Mouse (Mus musculus): ENCODE results near the gene Plekhg6.

Gene Plekhg6

DNA sequence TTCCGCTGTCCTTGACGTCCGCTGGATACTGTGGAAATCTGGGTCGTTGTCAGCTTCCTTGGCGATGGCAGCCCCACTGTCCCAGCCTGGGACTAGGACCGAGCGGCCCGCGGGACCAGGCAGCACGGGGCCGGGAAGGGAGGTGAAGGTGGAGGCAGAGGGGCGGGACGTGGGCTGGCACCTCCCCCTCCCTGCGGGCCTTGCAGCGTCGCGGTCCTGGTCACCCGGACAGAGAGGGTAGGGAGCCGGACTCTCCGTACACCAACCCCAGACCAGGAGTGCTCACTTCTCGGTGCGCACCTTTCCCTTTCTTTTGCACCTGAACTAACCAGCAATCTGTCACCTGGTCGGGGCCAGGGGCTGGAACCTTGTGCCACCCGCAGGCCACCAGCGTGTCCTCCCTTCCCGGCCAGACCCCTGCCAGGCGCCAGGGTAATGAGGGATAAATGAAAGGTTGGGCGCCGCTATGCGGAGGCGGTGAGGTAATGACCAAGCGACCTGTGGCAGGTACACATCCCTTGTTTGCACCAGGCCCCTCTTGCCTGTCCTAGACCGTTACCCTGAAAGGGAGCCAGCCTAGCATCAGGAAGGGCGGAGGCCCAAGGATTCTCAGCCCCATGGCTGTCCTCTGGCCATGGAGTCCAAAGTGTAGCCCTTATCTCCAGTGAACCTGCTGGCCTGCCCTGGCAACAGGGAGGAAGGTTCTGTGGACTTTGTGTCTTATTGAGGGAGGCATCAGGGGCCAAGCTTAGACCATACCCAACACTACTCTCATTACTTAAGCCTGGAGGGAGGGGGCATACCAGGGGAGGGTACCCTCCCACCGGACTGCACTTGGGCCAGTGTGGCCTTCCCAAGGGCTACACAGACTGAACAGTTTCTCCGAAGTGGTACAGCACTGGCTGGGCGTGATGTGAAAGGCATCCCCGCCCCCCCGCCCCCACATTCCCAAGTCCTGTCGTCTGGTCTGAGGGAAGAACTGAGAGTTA, at the start of gene Plekhg6:
Gene Plekhg6 (minus strand): TSS at position 422 of the 989 bp plus-strand sequence.
- no peak for DNase-seq (ENCODE audit: low spot score in 2 of 2)

DNA sequence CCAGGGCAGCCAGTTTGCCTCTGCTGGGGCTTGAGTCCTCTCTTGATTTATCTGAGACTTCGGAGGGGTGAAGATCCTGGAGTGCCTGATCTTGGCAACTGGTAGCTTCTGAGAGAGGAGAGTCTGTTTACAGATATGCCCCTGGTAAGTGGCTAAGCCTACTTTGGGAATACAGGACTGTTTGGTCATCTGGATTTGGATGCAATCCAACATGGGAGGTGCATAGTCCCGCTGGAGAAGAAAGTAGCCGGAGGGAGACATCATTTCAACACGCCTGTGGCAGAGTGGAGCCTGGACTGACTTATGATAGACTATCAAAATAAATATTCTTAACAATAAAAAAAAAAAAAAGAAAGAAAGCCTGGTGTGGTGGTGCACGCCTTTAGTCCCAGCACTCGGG, 49.1 kb upstream of the Plekhg6 start:
- DNase-seq (ENCODE audit: low spot score in 2 of 2) = no peak

DNA sequence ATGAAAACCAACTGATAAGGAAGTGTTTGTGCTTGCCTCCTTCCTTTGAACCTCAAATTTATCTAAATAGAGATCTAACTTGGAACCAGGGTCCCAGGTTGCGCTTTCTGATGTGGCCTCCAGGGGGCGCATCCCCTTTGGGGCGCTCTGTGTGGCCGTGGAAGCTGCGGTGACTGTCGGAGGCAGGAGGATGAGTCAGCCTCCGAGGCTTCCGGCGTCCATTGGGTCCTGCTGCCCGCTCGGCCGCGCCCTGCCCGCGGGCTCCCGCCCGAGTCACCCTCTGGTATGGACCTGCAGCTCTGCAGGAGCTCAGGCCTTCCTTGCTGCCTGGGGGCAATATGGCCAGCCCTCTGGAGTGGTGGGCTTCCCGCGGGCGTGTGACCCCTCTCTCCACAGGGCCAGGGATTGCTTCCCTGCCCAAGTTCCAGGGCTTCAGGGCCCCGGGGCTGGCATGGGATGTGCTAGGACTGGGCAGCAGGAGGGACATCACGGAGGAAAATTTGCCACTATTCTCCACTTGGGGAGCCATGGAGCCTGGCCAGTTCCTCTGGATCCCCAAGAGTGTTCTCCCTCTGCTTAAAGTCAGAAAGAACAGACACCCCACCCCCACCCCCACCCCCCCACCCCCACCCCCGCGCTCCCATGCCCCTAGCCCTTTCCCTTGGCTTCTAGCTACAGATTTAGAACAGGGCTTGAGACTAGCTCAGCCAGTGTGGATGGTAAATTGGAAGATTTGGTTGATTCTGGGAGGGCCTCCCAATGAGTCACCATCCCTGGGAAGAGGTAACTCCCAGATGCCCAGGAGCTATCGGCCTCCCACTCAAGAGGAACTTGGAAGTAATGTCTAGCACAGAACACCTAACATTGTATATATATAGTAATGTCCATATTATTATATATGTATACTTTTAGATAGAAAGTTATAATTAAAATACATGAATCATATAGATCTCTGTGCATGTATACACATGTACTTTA, 46.1 kb upstream of the Plekhg6 start:
- peak; percentile 72 to 78 for DNase-seq (ENCODE audit: low spot score in 2 of 2)

DNA sequence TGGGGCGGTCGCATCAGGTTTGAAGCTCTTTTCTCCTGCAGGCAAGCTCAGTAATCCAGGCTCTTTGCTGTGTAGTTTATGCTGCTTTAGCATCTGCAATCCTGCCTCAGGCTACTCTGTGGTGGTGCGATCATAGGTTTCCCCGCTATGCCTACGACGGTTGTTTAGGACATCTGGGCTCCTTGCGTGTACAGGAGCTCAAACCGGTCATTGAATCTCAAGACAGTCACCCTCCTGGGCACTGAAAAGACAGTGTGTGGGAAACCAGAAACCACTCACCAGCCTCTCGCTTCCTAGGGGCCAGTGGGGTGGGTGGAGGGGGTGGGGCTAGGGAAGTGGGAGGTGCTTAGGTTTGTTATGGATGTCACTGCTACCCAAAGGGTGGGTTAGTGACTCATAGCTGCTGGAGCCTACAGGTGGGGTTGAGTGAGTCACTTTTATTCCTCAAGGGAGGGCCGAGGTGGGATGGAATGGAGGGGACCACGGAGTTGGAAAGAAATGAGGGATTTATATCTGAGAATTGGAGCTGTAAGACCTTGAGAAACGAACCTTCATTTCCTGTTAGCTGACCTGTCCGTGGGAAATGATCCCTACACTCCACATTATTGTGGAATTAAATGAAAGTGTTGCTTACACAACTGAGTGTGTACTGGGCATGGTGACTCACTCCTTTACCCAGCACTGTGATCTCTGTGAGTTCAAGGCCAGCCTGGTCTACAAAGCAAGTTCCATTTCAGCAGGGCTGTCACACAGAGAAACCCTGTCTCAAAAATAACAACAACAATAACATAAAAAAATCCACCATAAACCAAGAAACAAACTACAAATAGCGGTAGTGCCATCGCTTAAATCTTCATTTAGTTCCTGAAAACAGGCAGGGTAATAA, 44.9 kb upstream of the Plekhg6 start:
- no peak for DNase-seq (ENCODE audit: low spot score in 2 of 2)

DNA sequence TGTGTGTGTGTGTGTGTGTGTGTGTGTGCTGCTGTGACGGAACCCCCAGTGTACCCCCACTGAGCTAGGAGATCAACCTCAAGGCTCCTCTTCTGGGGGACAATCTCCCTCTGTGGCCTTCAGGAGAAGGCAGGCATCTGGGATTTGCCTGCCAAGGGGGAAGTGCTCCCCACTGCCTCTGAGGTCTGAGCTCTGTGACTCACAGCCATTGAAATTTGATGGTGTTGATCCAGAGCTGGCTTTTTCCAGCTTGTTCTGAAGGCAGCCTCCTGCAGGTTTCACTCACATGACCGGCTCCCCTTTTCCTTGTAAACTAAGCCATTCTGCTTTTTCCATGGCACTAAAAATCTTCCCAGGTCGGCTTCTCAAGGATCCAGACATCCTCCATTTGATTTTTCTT, 43.6 kb upstream of the Plekhg6 start:
- DNase-seq (ENCODE audit: low spot score in 2 of 2) = no peak

DNA sequence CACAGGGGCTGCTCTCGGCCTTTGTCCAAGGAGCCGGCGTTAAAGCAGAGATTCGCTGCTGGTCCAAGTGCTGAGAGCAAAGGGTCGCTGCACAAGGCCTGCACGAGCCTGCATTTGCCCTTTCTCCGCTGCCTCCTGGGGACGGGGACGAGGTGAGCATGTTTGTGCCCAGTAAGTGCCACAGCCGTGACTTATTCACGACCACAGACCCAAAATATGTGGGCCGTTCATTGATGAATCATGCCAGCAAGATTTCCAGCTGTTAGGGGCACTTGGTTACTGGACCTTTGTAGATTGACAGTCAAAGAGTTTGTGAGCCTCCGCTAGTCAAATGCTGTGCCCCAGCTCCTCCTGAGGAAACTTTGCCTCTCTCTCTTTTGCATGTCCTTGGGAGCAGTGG, 42.9 kb upstream of the Plekhg6 start:
- DNase-seq (ENCODE audit: low spot score in 2 of 2) = no peak

DNA sequence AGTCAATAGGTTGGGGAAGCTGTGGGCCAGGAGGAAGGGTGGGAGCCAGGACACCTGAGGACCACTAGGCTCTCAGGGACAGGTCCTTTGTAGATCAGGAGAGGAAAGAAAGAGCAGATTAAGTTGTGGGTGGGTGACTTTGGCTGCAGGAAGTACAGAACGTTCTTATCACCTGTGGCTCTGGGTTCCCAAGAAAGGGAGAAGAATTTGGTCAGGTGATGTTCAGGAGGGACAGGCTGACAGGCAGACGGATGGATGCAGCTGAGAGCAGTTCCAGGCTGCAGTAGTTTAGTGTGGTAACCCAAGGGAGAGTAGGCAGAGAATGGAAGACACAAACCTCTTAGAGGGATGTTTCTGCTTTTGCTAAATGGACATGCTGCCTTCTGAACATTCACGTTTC, 42.5 kb upstream of the Plekhg6 start:
- DNase-seq (ENCODE audit: low spot score in 2 of 2) = no peak

DNA sequence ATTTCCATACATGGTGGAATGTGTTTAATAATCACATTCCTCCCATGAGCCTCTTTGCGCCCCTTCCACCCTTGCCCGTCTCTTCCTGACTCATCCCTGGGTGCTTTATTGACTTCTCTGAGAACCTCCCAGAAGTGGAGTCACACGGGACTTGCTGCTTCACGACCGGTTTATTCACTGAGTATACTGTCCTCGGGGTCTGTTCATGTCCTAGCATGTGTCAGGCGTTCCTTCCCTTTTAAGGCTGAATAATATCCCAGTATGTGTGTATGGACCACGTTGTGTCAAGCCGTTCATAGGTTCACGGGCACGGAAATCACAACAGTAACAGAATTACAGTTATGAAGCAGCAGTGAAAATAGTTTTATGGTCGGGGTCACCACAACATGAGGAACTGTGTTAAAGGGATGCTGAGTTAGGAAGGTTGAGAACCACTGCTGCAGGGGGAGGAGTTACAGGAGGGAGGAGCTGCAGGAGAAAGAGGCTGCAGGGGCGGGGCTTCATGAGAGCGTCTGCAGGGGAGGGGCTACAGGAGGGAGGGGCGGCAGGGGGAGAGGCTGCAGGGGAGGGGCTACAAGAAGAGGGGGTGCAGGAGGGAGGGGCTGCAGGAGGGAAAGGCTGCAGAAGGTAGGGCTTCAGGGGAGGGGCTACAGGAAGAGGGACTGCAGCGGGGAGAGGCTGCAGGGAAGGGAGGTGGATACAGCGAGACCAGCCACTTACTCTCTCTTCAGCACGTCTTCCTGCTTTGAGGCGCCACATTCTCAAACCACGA, 41.6 kb upstream of the Plekhg6 start:
- peak; percentile 70 to 73 for DNase-seq (ENCODE audit: low spot score in 2 of 2)

DNA sequence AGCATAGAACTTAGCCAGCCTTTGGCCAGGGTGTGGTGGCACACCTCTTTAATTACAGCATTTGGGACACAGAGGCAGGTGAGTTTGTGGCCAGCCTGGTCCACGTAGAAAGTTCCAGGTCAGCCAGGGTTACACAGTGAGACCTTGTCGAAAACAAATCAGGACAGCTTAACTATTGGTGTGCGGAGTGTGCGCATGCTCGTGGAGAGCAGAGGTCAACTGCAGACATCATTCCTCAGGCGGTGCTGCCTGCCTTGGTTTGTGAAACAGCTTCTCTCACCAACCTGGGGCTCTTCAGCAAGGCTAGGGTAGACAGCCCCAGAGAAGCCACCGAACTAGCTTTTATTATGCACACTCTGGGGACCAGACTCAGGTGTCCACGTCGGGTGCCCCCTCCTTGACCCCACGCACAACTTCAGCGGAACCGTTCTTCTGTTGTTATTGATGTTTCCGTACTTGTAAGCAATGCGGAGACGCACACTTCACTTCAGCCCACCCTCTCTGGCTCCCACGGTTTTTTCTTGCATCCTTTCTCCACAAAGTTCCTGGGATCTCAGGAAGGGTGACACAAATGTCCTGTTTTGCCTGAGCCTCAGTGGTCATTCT, 40.0 kb upstream of the Plekhg6 start:
- no peak for DNase-seq (ENCODE audit: low spot score in 2 of 2)

DNA sequence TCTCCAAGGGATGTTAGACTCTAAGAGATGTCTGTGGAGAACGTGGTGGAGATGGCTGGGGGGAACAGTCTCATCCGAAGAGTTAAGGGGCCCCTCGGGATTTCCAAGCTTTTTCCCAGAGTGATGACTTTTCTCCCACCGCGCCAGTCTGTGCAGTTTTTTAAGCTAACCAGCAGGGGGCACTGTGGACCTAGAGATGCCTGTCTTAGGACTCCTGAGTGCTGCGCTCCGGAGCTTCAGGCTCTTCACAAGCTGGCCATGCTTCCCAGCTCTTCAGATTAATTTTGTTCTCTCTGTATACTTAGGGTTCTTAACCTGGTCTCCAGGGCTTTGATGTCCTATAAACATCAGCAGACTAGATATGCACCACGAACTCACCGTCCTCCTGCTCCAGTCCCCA, 38.2 kb upstream of the Plekhg6 start:
- peak; percentile 55 to 71 for DNase-seq (ENCODE audit: low spot score in 2 of 2)

DNA sequence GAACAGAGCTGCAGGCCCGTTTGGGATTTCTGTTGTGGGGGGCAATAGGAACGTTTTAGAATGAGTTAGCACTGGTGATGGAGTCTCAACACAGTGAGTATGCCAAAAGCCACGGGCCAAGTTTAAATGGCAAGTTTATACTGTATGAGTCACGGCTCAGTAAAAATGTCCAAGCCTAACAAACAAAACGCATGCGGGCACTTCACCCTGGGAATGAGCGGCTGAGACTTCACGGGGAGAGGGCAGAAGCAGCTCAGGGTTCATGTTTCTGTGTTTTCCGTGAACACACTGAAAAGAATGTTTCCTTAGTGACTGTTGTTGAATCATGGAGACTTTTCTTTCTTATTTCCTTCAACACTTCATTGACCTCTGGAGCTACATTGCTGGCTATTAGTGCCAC, 32.7 kb upstream of the Plekhg6 start:
- DNase-seq (ENCODE audit: low spot score in 2 of 2) = no peak

DNA sequence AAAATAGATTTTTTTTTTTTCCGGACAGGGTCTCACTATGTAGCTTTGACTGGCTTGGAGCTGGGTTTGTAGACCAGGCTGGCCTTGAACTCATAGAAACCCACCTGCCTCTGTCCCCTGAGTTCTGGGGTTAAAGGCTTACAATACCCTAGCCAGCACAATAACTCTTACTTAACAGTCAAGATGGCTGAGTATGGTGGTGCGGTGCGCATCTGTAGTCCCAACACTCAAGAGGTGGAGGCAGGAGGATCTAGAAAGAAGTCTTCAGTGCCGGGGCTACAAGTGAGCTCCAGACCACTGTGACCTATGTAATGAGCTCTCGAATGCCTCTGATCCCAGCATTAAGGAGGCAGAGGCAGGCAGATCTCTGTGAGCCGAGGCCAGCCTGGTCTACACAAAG, 31.1 kb upstream of the Plekhg6 start:
- DNase-seq (ENCODE audit: low spot score in 2 of 2) = no peak

DNA sequence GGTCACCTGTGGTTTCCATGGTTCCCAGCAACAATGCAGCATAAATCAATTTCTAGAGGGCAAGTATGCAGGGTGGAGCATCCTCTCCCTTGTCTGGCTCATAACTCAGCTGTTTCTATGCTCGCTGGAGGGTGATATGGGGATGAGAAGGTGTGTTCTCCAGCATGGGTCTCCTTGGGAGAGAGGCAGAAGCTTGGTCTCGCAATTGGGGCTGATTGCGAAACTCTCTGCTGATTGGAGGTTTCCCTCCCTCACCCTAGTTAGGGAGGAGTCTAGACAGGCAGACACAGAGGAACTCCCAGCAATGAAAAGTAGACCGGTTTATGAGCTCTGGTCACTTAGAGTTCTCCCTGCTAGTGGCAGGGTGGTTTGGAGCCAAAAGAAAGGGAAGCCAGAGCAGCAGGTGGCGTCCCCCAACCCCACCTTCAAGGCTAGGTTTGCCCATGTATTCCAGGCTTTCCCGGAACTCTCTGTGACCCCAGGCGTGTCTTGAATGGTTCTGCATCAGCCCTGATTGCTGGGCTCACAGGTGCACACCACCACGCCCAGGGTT, 30.5 kb upstream of the Plekhg6 start:
- no peak for DNase-seq (ENCODE audit: low spot score in 2 of 2)

DNA sequence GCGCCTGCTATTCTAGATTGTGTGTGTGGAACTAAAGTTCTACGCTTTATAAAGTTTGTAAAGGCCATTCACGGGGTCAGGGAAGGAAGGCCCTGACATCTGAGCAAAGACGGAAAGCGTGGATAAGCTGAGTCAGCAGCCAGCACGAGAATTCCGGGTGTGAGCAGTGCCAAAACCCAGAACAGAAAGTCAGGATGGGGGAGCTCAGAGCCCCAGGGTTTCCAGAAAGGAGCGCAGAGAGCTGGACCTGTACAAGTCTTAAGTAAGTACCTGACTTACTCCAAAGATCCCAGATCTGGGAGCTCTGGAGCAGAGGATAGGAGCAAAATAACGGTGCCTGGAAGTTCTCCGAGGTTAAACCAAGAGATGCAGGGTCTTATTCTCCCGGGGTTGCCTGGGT, 30.0 kb upstream of the Plekhg6 start:
- DNase-seq (ENCODE audit: low spot score in 2 of 2) = no peak

DNA sequence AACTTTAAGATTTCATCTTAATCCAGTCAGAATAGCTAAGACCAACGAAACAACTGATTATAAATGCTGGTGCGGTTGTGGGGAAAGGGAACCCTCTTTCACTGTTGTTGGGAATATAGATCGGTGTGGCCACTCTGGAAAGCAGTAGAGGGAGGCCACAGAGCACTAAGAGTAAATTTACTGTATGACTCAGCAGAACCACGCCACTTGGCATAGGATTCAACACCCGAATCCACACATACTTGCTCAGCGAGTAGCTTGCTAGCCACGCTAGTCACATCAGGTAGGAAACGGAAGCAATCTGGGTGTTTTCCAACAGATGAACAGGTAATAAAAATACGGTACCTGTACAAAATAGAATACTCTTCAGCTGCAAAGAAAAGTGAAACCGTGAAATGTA, 27.1 kb upstream of the Plekhg6 start:
- no peak for DNase-seq (ENCODE audit: low spot score in 2 of 2)

DNA sequence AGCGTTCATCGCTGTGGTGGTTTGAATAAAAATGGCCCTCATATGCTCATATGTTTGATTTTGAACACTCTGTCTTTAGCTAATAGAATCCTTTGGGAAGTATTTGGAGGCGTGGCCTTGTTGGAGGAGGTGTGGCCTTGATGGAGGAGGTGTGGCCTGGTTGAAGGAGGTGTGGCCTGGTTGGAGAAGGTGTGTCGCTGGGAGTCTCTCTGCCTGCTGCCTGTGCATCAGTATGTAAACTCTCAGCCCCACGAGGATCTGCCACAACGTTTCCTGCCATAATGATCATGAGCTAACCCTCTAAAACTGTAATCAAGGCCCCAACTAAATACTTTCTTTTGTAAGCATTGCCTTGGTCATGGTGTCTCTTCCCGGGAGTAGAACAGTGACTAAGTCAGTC, 26.6 kb upstream of the Plekhg6 start:
- DNase-seq (ENCODE audit: low spot score in 2 of 2) = no peak

DNA sequence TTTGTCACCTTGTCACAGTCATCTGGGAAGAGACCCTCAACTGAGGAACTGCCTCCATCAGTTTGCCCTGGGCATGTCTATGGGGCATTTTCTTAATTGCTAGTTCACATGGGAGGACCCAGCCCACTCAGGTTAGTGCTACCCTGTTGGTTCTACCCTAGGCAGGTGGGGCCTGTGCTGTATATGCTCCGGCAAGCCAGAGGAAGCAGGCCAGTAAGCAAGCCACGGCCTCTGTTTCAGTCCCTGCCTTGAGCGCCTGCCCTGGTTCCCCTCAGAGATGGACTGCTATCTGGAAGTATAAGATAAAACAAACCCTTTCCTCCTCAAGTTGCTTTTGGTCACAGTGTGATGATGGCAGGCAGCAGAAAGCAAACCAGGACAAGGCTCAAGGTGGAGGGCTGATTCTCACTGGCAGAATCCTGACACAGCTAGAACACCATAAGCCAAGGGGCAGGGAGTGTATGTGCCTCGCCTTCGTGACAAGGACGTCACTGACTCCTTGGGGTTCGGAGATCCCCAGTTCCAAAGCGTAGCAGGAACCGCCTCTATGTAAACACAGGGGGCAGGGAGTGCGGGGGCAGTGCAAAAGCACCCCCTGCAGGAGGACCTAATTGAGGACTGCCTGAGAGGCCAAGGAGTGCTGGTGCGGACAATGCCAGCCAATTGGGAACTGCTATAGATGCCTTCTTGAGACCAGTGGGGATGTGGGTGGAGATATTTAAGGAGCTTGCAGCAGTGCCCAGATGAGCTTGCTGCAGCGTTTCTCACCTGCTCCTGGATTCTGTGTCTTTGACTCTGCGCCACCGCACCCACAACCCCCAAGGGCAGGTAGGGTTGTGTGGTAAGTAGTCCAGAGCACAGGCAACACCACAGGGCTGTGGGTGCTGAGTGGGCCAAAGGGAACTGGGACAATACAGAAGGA, 25.1 kb upstream of the Plekhg6 start:
- DNase-seq (ENCODE audit: low spot score in 2 of 2) = no peak

DNA sequence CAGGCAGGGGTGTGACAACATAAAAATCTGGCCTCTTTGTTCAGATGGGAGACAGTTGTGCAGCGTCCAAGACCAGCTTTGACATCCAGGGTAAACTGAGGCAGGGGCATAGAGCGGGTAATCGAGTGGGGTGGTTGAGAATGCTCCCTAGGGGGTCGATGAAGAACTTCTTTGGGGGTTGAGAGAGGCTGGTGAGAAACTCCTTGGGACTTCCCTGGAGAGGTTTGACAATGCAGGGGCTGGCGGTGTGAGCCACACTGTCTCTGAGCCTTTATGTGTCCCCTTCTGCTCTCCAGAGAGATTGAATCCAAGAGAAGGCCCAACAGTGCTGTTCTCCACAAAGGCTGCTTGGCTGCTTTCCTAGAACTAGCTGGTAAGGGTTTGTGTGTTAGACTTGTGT, 9.3 kb upstream of the Plekhg6 start:
- DNase-seq (ENCODE audit: low spot score in 2 of 2) = no peak

DNA sequence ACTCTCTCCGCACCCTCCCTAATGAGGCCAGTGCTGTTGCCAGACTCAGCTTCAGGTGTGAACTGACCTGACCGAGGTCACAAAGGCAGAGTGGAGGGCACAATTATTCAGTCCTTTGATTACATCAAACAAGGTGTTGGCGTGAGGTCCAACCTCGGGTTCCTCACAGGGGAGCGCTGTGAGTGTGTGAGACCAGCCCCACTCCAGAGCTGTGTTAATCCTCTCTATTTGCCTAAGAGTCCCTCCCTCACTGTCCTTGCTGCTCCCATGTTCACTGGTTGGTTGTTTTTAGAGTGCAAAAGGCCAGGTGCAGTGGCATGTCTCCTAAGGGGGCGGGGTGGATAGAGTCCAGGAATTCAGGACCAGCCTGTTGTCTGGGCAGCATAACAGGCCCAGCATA, 5.5 kb upstream of the Plekhg6 start:
- DNase-seq (ENCODE audit: low spot score in 2 of 2) = no peak
